Mouse (Mus musculus): ENCODE measurements at regions not wholly inside any gene's neighbourhood (a gene's known extent, or its start where the extent isn't known, plus 50 kb on each side); places are given as distances from the start of the nearest gene placed in this dataset.
A peak's percentile ranks its signal among the peaks of the same experiment; 100 is the strongest.

DNA sequence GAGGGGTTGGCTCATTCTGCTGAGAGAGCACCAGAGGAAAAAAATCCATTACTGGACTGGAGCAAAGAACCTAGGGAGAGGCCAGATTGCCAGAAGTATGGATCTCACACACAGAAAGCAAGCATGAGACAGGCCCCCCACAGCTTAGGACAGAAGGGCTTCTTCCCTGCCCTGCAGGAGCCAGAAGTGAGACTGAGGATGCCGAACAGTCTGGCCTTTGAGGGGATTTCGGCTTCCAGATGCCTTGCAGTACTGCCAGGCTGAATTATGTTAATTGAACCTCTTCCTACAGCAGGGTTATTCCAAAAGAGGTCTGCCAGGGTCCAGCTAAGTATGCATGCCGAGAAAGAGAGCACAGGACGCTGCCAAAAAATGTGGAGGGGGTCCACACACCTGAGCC is 71.4 kb upstream of the Adgrl4 start:
- 3% methylated on average over 4 of the region's 4 CpGs for WGBS
- TF ChIP-seq POLR2A (IDR thresholded peaks at IDR 0.05; ENCODE audit: borderline replicate concordance, insufficient read depth, low read length) (no peak), CTCF (IDR thresholded peaks at IDR 0.05; ENCODE audit: borderline replicate concordance, insufficient read depth, low read depth, low read length) (no peak)

DNA sequence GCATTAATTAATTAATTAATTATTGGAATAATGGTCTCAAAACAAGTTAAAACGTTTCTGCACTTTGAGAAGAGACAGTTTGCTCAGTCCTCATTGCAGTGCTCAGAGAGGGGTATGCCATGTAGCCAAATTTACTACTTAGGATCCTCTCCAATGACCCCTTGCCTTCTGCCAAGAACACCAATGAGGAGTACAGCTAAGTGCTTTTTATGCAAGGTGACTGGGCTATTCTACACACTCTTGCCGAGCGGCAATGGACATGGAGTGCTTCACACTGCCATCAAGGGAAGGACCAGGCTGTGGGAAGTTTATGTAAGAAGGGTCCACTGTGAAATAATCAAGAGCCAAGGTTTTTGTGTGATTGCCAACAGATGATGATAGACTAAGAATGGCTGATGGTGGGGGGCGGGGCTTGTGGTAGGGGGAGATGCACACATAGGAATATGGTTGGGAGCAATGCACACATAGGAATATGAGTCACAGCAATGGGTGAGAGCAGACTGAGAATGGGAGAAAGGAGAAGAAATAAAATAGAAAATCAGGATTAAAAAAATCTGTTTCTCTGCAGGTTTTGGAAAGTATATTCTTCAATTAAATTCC is 70.9 kb upstream of the Adgrl4 start:
- H3K4me3 ChIP-seq (replicated peaks; ENCODE audit: insufficient read depth, low read depth, low read length): no peak overlapping the region
- peaks cover 4% of the 10 kb centered on the region; the same call in 1 of the 2 replicates for H3K4me1 ChIP-seq (ENCODE audit: control insufficient read depth, insufficient read depth, low read length)
- TF ChIP-seq POLR2A (IDR thresholded peaks at IDR 0.05; ENCODE audit: borderline replicate concordance, insufficient read depth, low read length) (no peak), CTCF (IDR thresholded peaks at IDR 0.05; ENCODE audit: borderline replicate concordance, insufficient read depth, low read depth, low read length) (no peak)
- 28% methylated on average over 4 of the region's 4 CpGs for WGBS
- no peaks in the 10 kb centered on the region for H3K27me3 ChIP-seq (ENCODE audit: control insufficient read depth, insufficient read depth, low read length)
- DNase-seq: no peak
- no peak overlapping the region for H3K27ac ChIP-seq (ENCODE audit: insufficient read depth, low read length)

More for the DNA sequence above, 71.4 kb upstream of the Adgrl4 start:
- Histone ChIP-seq H3K27me3 (ENCODE audit: control insufficient read depth, insufficient read depth, low read length) (no peaks in the 10 kb centered on the region), H3K4me1 (ENCODE audit: control insufficient read depth, insufficient read depth, low read length) (peaks cover 4% of the 10 kb centered on the region; the same call in 1 of the 2 replicates), H3K27ac (ENCODE audit: insufficient read depth, low read length) (no peak overlapping the region), H3K4me3 (replicated peaks; ENCODE audit: insufficient read depth, low read depth, low read length) (no peak overlapping the region)
- peak; percentile 84 to 92 for DNase-seq

DNA sequence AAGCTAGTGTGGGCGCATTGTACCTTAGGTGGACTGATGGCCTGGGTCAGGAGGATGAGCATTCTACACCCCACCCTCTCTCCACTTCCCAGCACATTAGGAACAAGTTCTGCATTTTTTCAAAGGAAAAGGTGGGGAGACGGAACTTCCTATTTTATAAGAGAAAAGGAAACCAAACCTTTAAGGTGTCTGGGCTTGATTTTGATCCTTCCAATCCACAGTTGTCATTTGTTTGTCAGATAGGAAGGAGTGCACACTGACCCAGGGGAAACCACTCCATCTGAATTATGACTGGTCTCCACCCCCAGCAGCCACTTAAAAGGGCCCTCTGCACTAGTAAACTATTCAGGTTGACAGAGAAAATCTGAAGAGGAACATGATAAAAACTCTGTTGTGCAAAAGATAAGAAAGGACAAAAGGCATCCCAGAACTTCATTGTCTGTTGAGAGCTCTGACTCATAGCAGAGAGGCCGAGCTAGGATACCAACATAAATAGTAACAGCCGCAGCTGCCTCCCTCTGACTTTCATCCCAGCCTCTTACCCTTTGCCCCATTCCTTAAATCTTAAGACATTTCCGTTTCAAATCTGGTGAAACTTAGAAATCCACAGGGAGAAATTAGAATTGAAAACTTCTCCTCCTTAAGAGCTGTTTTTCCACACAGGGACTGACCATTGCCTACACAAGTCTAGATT is 54.2 kb upstream of the Adgrl4 start:
- Histone ChIP-seq H3K27ac (ENCODE audit: insufficient read depth, low read length) (no peak overlapping the region), H3K4me1 (ENCODE audit: control insufficient read depth, insufficient read depth, low read length) (no peaks in the 10 kb centered on the region), H3K4me3 (replicated peaks; ENCODE audit: insufficient read depth, low read depth, low read length) (no peak overlapping the region), H3K27me3 (ENCODE audit: control insufficient read depth, insufficient read depth, low read length) (no peaks in the 10 kb centered on the region)
- DNase-seq: no peak
- TF ChIP-seq CTCF (IDR thresholded peaks at IDR 0.05; ENCODE audit: borderline replicate concordance, insufficient read depth, low read depth, low read length) (no peak), POLR2A (IDR thresholded peaks at IDR 0.05; ENCODE audit: borderline replicate concordance, insufficient read depth, low read length) (no peak)
- WGBS: 95% methylated on average over 5 of the region's 5 CpGs

DNA sequence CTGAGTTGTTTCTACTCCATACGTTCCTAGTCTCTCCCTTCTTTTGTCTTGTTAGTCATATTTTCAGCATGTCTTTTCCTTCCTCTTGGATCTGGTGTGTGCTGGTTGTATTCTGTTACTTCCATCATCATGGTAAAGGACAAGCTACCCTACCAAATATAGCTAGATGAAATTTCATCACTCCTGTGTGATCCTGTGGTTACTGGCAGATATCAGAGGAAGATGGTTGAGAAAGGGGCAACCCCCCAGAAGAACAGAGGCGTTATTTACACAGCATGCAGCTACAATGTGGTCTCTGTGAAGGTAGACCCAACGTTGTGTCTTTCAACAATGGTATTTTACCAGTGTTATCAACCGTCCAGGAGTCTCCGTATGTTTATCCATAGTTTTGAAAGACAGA is 52.8 kb upstream of the Adgrl4 start:
- 93% methylated on average over 5 of the region's 5 CpGs for WGBS
- Histone ChIP-seq H3K27me3 (ENCODE audit: control insufficient read depth, insufficient read depth, low read length) (no peaks in the 10 kb centered on the region), H3K4me3 (replicated peaks; ENCODE audit: insufficient read depth, low read depth, low read length) (no peak overlapping the region), H3K27ac (ENCODE audit: insufficient read depth, low read length) (no peak overlapping the region), H3K4me1 (ENCODE audit: control insufficient read depth, insufficient read depth, low read length) (no peaks in the 10 kb centered on the region)
- no peak for TF ChIP-seq POLR2A (IDR thresholded peaks at IDR 0.05; ENCODE audit: borderline replicate concordance, insufficient read depth, low read length)
- TF ChIP-seq CTCF (IDR thresholded peaks at IDR 0.05; ENCODE audit: borderline replicate concordance, insufficient read depth, low read depth, low read length): no peak
- no peak for DNase-seq

DNA sequence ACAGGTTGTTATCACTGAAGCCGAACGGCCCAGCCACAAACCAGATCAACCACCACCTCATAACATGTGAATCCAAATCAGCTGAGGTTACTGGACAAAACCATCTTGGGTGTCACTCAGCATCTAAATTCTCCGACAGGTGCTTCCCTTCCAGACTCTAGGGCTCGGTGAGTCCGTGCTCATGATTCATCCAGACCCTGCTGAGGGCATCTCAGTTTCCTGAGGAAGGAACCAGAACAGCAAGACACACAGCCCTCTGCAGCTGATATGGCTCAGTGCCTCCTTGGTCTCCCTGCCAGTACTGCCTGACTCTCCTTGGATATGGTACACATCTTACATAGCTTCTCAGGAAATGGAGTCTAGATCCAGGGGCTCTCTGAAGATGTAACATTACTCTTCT is 51.6 kb upstream of the Adgrl4 start:
- WGBS: 60% methylated on average over 5 of the region's 5 CpGs
- no peak overlapping the region for H3K4me3 ChIP-seq (replicated peaks; ENCODE audit: insufficient read depth, low read depth, low read length)
- H3K27me3 ChIP-seq (ENCODE audit: control insufficient read depth, insufficient read depth, low read length): no peaks in the 10 kb centered on the region
- H3K27ac ChIP-seq (ENCODE audit: insufficient read depth, low read length): no peak overlapping the region
- TF ChIP-seq CTCF (IDR thresholded peaks at IDR 0.05; ENCODE audit: borderline replicate concordance, insufficient read depth, low read depth, low read length): no peak
- TF ChIP-seq POLR2A (IDR thresholded peaks at IDR 0.05; ENCODE audit: borderline replicate concordance, insufficient read depth, low read length): no peak
- no peak for DNase-seq
- H3K4me1 ChIP-seq (ENCODE audit: control insufficient read depth, insufficient read depth, low read length): no peaks in the 10 kb centered on the region

All from cerebellum, adult 2 months (tissue).